Mouse (Mus musculus) urinary bladder, adult 2 months (tissue): ENCODE results near the gene Lrp2bp. TPM values are rescaled to one million over a fixed set of nuclear protein-coding genes. Genes with fewer than 3 reads are reported as not detected.

ENCODE experiments used
- DNase-seq: peaks from one replicate; pipeline ENCODE4 v3.0.0; 2022; ENCODE audit warnings: low spot score
- polyA plus RNA-seq: library from polyadenylated mRNA; depleted of rRNA; stranded (reverse); fragments of >200 nt; gene quantifications from 2 replicates; pipeline ENCODE4 v1.2.3, GENCODE M21; 2012; rRNA removed

Gene Lrp2bp
- polyA plus RNA-seq = 0.21 and 0.44 TPM in 2 replicates

DNA sequence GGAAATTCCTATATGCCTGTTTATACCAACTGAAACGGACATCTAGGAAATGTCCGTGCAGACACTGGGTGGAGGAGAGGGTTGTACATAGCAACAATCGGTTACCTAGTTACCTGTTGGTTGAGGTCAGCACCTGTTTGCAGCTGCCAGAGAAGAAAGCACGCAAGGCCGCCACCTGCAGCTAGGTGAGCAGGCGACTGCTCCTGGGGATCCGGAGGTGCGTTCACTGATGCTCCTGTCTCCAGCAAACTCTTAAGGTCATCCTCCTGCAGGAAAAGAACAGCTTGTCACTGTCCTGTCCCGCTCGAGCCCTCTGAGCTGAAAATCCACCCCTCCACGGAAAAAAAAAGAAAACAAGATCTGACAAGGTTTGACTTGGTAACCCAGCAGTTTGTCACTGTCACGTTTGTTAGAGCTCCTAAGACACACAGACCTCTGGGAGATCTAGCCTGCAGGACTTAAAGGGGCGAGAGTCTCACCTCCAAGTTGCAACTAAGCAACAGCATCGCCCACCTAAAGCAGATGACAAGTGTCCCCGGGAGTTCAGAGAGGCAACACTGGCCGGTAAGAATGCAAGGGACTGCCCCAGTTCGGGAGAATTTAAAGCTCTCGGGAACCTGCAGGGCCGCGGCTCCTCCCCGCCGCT lies at the start of gene Lrp2bp:
Lrp2bp (plus strand) TSS at position 166 of the 646 bp plus-strand sequence.
- no peak for DNase-seq

DNA sequence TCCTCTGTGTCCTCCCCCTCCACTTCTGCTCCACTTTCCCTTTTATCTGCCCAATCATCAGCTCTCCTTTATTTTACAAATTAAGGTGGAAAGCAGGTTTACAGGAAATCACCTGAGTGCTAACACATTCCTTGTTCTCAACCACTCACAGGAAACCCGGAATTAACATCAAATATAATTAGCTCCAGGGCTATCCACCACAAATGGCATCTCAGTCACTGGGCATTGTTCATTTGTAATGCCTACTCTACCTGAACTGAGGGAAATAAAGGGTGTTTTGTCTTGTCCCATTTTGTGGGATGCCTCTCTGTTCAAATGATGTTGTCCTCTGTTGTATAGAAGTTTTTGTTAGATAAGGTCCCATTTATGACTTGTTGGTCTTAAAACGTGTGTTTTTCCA lies 48.5 kb upstream of the Lrp2bp start:
- DNase-seq = no peak

DNA sequence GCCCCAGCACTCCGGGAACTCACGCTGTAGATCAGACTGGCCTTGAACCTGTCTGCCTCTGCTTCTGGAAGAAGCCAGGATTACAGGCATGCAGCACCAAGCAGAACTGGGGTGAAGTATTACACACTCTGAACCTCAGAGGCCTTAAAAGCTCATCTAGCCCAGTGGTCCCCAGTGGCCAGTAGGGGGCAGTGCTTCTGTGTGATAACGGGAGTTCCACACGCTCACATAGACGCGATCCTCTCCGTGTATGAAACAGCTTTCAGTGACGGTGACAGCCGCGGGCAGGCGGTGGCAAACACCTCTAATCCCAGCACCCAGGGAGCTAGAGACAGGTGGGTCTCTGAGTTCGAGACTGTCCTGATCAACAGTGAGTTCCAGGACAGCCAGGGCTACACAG lies 28.2 kb upstream of the Lrp2bp start:
- DNase-seq = no peak

DNA sequence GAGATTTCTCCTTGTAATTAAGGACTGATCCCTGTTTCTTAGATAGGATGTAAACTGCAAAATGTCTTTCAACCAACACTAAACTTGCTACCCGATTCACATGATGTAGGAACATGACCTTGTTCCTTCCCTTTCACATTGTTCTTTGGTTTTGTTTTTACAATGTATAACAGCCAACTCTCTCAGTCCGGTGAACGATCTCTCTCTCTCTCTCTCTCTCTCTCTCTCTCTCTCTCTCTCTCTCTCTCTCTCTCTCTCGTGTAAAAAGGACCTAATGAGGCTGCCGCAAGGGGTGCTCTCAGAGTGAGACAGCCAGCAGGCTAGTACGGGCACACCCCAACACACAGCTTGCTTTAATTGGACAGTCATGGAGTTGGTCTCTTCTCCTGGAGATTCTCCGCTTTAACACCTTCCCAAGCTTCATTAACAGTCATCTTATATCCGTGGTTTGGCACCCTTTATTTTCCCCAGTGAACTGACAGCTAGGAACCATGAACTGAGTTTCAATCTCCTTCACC lies 25.1 kb upstream of the Lrp2bp start:
- no peak for DNase-seq

DNA sequence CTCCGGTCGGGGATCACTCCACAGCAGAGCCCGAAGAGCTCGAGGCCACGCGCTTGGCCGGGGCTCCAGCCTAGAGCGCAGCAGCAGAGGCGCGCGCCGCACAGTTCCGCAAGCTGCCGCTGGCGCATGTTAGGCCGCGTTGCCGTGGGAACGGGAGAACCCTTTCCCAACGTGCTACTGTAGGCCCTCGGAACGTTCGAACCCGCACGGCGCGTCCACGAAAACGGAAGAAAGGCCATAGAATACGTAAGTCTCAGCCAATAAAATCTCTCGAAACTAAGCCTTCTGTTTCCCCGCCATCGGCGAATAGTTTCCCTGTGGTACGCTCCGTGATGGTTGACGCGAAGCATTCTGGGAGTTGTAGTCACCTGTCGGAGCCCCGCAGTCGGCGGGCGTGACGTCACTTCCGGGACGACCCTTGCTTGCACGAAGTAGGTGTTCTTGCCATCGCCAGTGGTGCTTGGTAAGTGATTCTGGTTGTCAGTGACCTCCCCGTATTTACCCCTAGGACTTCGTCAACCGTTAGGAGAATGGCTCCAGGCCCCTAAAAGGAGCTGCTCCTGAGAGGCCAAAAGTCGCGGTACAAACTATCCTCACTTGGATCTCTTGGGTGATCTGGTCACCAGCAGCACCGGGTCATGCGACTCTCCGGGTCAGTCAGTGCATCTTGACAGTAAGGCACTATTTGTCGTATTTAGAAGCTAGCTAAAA lies 23.8 kb upstream of the Lrp2bp start, which contains the start of the genes 1700029J07Rik and Ufsp2:
1700029J07Rik (minus strand) TSS at position 127 of the 711 bp plus-strand sequence.
Ufsp2 (plus strand) TSS at position 403 of the 711 bp plus-strand sequence.
- peak; percentile 88 for DNase-seq

DNA sequence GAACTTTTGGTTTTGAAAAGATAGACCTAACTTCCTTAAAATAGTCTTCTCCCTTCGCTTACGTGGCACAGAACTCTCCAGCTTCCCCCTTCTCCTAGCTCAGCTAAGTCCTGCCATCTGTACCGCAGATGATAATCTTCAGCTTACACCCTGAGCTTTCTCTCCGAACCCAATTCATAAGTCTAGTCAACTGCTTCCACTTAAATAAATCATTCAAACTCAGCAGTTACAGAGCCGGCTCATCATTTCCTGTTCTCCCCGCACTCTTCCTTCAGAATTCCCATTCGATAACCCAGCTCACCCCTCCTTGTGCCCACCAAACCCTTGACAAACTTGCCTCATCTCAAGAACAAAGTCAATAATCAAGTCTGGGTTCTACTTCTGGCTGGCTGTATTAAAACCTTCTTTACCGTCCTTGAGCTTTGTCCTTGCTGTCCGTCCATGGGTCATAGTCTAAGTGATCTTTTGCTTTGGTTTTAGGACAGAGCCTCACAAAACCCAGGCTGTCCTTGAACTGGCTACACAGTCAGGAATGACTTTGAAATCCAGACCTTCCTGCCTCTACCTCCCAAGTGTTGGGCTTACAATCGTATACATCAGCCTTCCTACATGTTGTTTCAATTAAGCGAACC lies 23.1 kb upstream of the Lrp2bp start:
- DNase-seq = no peak

DNA sequence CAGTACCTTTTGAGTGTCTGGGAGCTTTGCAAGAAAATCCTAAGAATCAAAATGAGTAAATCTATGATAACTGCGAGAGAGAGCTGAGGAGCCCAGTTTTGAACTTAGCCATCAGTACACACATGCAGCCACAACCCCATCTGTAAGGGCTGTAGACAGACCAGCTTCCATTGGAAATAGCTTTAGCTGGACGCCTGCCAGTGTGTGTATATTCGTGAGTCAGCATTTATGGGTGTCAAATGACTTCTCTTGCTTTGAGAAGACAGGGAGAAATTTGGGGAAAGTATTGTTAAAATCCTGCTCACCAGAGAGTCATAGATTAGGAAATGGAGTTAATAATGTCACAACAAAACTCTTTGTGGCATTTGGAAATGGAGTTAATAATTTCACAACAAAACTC lies 12.4 kb upstream of the Lrp2bp start:
- no peak for DNase-seq

DNA sequence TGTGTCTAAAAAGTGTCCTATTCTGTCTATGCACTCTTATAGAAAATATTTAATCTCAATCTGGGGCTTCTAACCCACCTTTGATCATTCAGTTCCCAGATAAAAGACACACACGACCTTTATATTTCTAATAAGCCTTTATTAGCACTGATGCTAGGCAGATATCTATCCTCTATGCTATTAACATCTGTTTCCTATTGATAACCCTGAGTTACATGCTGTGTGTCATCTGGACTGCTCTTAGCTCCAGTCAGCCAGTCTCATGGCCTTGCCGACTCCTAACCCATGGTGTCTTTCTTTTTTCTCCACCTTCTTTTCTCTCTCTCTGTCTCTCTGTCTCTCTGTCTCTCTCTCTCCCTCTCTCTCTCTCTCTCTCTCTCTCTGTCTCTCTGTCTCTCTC lies 10.9 kb upstream of the Lrp2bp start:
- no peak for DNase-seq

DNA sequence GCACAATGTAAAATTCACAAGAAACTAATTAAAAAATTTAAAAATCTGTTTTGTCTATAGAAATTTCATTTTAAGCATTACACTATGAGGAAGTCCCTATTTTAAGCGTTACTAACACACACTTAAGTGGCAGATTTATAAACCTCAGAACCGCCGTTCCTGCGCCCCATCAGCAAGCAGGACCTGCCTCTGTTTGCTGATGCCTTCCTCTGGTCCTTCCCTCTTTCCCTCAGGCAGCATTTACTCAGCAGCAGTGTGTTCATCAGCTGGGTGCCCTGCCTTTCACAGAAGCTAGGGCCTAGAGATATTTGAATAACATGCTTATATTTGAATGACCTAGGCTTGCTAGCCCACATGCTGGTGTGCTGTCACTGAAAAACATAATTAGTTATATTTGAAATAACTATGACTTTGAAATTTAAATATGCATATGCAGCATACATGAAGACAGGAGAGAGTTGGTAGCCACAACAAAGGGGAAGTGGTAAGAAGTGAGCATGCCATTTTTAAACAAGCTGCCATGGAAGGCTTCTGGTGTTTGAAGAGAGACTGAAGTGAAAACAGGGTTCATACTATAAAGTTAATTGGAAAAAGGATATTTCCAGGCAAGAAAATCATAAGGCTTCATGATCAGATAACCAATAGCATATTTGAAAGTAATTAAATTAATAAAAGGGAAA lies 8.3 kb upstream of the Lrp2bp start:
- DNase-seq = no peak

DNA sequence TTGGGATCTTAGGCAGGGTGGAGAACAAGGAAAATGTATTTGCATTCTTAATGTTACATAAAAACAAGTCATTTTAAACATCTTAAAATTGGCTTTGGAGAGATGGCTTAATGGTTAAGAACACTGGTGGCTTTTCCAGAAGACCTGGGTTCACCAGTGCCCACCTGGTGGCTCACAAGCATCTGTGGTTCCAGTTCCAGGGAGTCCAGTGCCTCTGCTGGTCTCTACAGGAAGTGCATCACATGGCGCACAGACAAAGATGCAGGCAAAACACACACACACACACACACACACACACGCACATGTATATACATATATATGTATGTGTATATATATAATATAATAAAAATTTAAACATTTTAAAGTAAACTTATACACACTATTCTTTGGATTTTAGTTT lies 5.0 kb upstream of the Lrp2bp start:
- DNase-seq = no peak

DNA sequence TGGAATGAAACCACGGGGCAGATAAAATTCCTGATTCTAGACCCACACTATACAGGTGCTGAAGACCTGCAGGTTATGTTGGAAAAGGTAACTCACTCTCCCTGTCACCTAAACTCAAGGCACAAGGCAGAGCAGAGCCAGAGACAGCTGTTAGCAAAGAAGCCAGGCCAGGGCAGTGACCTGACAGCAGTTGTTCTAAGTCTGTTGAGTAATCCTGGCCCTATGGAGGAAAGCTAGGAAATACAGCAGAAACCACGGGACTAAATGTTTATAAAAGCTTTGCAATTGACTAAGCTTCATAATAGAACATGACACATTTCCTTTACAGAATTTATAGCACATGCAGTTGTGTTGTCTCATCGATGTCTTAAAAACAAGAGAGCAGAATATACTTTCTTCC lies 3.5 kb upstream of the Lrp2bp start:
- DNase-seq = no peak

DNA sequence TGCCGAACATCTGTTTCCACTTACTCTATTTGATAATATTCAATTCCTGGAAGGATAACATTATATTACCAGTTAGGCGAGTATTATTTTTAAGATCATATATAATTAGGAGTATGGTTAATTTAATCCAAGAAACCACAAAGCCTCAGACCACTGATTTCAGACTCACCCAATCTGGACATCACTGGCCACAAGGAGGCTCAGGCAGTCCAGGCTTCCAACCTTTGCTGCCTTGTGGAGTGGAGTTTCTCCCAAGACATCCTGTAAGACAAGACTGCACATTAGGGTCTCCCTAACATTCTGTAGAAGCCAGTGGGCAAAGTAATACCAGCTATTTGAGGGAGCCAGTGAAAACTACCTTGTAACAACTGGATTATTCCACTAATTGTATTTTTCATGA lies 875 bp upstream of the Lrp2bp start:
- DNase-seq = no peak

DNA sequence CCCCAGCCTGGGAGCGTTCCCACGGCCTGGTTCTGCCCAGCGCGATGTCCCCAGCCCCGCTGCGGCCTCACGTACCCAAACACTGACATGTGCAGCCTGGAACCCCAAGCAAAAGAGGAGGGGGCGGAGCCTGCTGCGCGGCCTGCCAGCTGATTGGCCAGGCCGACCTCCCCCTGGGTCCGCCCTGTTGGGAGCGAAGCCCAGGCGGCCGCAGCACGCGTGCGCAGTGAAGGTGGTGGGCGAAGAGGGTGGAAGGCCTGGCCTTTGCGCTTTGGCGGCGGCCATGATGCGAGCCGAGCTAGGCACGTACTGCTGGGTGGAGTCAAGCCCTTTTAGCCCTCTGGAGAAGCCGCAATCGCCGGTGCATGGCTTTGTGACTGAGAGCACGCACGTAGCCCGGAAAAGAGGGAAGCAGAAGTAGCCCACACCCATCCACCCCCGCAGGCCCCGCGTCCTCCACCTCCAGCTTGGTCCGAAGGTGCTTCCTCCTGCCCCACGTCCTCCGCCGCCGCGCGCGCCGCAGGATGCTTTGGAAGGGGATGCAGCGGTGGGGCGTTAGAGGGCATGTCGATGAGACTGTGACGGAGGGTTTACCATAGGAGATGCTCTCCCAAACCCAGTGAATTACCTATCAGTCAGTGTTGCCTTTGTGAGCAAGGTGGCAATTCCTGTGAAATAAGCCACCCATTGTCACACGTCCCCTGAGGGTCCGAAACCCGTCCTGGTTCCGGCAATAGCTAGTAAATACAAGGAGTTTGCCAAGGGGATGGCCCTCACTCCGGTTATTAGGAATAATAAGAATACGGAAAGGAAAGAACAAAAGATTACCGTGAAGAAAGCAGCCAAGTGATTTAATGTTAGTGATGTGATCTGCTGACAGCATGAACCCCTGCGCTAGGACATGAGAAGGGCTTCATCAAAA lies 942 bp downstream of the Lrp2bp start:
- peak; percentile 97 for DNase-seq

DNA sequence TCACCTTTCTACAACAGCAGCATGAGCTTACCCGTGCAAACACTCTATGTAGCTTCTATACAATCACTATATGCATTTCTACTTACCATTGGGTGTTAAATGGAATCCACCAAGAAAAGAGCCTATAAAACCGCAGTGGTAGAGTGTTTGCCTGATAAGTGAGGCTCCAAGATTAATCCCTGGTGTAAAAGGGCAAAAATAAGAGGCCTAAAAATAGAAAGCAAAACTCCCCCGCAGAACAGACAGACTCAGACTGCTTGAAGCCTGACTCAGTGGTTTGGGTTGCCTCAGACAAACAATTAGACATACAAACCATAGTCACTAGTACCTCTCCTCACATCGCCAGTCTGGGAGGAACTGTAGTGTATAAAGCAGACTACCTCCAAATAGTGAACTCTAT lies 6.5 kb downstream of the Lrp2bp start, which contains the start of gene Ankrd37:
Ankrd37 (minus strand) TSS at position 112 of the 400 bp plus-strand sequence.
- DNase-seq = no peak

DNA sequence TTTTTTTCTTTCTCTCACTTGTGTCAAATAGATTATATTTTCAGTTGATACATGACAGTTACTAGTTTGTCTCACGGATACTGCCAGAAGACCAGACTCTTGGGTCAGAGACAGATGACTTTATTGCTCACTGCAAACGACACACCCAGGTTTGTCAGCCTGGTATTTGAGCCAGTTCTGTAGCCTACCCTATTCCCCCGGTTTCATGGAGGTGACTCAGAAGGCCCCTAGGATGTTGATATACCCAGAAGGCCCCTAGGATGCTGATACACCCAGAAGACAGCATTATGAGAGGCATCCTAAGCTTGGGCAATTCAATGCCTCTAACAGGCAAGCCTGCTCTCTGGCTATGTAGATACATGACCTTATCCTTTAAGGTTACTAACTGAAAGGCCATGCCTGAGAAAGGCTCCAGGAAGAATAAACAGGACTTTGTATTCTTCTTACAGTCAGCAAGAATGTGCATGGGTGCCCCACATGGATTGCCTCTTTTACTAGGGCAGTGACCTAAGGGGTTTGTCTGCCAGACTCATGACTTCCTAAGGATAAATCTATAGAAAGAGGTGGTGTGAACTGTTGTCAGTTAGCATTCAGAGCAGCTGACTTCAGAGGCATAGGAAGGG lies 8.1 kb downstream of the Lrp2bp start:
- no peak for DNase-seq

DNA sequence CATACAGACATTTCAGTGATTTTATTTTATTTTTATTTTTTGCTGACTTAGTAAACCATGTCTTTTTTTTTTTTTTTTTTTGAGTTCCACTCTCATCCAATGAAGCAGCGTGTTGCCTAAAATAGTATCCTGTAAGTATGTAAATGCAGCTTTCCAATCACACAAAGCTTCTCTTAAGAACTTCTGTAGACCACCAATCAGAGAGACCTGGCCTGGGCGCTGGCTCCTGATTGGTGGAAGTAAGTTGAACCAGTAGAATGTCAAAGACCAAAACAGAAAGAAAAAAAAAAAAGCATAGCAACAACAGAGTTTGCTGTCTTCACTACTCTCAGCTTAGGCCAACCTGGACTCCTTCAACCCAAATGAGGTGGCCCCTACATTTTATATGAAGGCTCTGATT lies 11.2 kb downstream of the Lrp2bp start:
- DNase-seq = no peak

DNA sequence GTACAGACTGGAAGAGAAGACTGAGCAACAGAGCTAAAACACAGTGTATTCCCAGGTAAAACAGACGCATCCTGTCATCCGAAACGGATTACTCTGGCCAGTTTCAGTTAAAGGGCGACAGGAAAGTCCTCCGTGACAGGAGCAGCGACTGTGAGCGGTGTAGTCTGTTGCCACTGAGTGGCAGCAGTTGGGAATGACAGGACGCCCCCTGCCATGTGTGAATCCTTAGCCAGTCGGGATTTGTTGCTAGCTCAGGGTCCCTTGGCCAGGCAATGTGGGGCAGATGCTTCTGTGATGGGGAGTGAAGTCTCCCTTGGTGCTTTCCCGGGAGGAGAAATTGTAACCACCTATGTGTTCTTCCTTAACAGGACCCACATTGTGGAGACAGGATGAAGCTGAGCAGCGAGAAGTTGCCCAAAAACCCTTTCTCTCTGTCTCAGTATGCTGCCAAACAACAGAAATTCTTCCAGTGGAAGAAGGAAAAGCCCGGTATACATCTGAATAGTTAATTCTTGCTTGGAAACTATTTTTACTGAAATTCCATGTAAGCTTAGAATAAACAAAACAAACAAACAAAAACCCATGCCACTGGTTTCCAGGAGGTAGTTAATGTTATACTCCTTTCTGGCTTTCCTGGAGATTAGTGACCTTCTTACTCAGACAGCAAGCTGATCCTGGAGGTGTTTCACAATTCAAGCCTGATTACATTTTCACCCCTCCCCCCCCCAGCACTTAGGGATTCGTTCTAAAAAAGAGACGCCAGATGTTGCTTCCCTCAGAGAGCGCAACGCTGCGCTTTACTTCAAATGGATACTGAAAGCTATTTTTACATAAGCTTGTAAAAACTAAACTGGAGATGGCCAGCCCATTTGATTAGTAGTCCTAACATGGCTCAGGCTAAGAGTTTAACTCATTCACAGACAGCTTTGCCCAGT lies 11.9 kb downstream of the Lrp2bp start:
- no peak for DNase-seq

DNA sequence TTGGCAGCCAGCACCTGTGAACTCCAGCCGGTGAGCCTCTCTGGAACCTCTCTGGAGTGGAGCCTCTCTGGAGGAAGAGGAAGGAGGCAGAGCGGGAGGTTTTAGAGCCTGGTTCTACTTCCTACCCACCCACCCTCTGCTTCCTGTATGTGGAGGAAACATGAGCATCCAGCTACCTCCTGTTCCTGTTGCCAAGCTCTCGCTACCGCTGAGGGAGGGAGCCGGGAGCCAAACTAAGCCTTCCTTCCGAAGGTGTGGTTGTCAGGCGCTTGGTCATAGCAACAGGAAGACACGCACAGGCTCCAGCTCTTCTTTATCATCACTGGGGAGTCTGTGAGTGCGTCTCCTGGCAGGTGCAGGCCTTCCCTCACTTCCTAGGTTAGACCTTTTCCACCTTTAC lies 23.1 kb downstream of the Lrp2bp start:
- DNase-seq = no peak

DNA sequence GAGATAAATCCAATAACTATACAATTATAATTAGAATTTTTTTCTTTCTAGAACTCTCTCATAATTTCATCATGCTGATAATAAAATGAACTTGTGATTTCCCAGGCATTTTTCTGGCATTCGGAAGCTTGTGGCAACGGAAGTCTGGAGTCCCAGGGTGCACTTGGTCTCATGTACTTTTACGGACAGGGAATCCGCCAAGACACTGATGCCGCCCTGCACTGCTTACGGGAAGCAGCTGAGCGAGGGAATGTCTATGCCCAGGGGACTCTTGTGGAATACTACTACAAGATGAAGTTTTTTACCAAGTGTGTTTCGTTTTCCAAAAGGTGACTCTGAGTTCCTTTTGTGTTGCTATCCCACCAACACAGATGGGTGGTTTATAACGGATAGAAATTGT lies 23.7 kb downstream of the Lrp2bp start:
- no peak for DNase-seq
